Mouse (Mus musculus) midbrain, postnatal 0 days (tissue): Measurements from ENCODE around the gene Tmtc2. TPM values are rescaled to one million over a fixed set of nuclear protein-coding genes. Genes with fewer than 3 reads are reported as not detected.

ENCODE experiments used
- ATAC-seq: fragments of 200-750 bp; cut with Nextera tagmentation; 2 replicates; pipeline ENCODE4 v1.8.0; 2017; ENCODE audit warnings: moderate number of reproducible peaks, mild to moderate bottlenecking, moderate TSS enrichment, moderate library complexity; ENCODE audit not compliant: low FRiP score
- DNase-seq: peaks from one replicate; pipeline ENCODE4 v3.0.0-alpha.2; 2015; ENCODE audit warnings: low spot score
- H3K27ac ChIP-seq: fragments of 300-500 bp; sonication (generic); 2 replicates; pipeline ENCODE4 v1.5.1; 2014; ENCODE audit warnings: low read depth, mild to moderate bottlenecking, low read length, mixed read lengths
- H3K27me3 ChIP-seq: fragments of 300-500 bp; sonication (generic); 2 replicates; pipeline ENCODE4 v1.6.1; 2014; ENCODE audit warnings: low read length, control low read depth, mixed read lengths; ENCODE audit not compliant: insufficient read depth
- H3K36me3 ChIP-seq: fragments of 300-500 bp; sonication (generic); 2 replicates; pipeline ENCODE4 v1.6.1; 2014; ENCODE audit warnings: low read length, control low read depth, mixed read lengths; ENCODE audit not compliant: insufficient read depth
- H3K4me1 ChIP-seq: fragments of 300-500 bp; sonication (generic); 2 replicates; pipeline ENCODE4 v1.6.1; 2014; ENCODE audit warnings: mild to moderate bottlenecking, control low read depth, antibody characterized with exemption, low read length, mixed read lengths; ENCODE audit not compliant: insufficient read depth
- H3K4me2 ChIP-seq: fragments of 300-500 bp; sonication (generic); 2 replicates; pipeline ENCODE4 v1.6.1; 2014; ENCODE audit warnings: low read depth, mild to moderate bottlenecking, low read length, mixed read lengths; ENCODE audit not compliant: poor library complexity, severe bottlenecking
- H3K4me3 ChIP-seq: fragments of 300-500 bp; sonication (generic); 2 replicates; pipeline ENCODE4 v1.5.1; 2014; ENCODE audit warnings: low read depth, mild to moderate bottlenecking, low read length, moderate library complexity
- H3K9ac ChIP-seq: fragments of 300-500 bp; sonication (generic); replicated peaks from 2 replicates; pipeline ENCODE4 v1.6.1; 2014; ENCODE audit warnings: mild to moderate bottlenecking, low read length, moderate library complexity, mixed read lengths; ENCODE audit not compliant: poor library complexity, severe bottlenecking
- H3K9me3 ChIP-seq: fragments of 300-500 bp; sonication (generic); 2 replicates; pipeline ENCODE4 v1.6.1; 2016; ENCODE audit warnings: low read length, control low read depth
- CTCF ChIP-seq: IDR thresholded peaks from 2 replicates; pipeline ENCODE4 v1.5.1; 2016; ENCODE audit warnings: antibody characterized with exemption, mild to moderate bottlenecking
- WGBS: fragments of 180-500 bp; shearing (Covaris S2); extraction: QIAGEN DNeasy Blood & Tissue Kit; methylation state at CpG from one replicate; pipeline ENCODE4 v1.1.7; 2014; 5-methylcytosine and 5-hydroxymethylcytosine counted together
- polyA plus RNA-seq: library from polyadenylated mRNA; unstranded; fragments of >200 nt; fragmentation: Nextera tagmentation; extraction: Ambion mirVana; gene quantifications from 2 replicates; pipeline ENCODE4 v1.2.1, GENCODE M21; 2015
- total RNA-seq: library from RNA; depleted of rRNA; stranded (reverse); fragments of >200 nt; gene quantifications from 2 replicates; pipeline ENCODE4 v1.2.3, GENCODE M21; 2014

Gene Tmtc2
- total and polyA plus RNA-seq, 2 experiments from 2014 or later: 5.3 to 12.9 TPM

DNA sequence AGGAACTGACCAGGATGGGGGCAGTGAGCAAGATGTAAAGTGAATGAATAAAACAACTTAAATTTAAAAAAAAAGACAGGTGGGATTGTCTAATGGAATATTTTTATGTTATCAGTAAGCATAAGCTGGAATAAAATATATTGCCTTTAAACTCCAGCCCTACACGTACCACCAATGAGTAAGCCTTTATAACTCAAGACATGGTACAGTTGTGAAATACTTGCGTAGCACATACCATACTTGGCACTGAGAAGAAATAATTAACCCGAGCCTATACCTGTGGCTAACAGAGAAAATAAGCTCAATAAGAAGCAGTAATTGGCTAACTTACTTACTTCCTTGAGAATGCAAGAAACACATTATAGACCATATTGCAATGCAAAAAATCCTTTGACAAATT, 228.3 kb downstream of the Tmtc2 start:
- Histone ChIP-seq H3K9ac (no peak overlapping the region), H3K4me1 (no peaks in the 10 kb centered on the region), H3K4me2 (no peak overlapping the region), H3K4me3 (no peak overlapping the region), H3K27me3 (no peaks in the 10 kb centered on the region), H3K27ac (no peak overlapping the region), H3K36me3 (no peaks in the 10 kb centered on the region), H3K9me3 (no peaks in the 10 kb centered on the region)
- no peak for ATAC-seq
- no peak for DNase-seq
- no peak for TF ChIP-seq CTCF
- WGBS: 95% methylated on average over 3 of the region's 3 CpGs

DNA sequence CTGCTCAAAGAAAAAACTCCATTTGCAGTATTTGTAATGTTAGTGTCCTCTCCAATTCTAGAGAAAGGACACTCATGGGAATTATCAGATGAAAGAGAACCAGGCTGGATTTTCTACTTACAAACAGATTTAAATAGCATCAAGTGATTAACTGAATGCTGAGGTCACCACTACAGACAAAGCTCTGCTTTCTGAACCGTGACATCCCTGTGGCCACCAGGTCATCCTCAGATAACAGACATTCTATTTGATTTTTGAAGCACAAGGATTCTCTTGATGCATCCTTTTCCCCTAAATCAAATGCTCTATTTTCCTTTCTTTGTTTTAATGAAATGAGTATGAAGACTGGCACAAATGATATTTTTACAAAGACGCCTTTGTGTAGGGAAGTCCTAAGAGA, 241.4 kb downstream of the Tmtc2 start:
- Histone ChIP-seq H3K9me3 (no peaks in the 10 kb centered on the region), H3K4me2 (no peak overlapping the region), H3K4me3 (no peak overlapping the region), H3K27me3 (no peaks in the 10 kb centered on the region), H3K27ac (no peak overlapping the region), H3K9ac (no peak overlapping the region), H3K36me3 (no peaks in the 10 kb centered on the region), H3K4me1 (no peaks in the 10 kb centered on the region)
- no peak for DNase-seq
- ATAC-seq: no peak
- WGBS: 55% methylated on average over 2 of the region's 2 CpGs
- TF ChIP-seq CTCF: no peak

DNA sequence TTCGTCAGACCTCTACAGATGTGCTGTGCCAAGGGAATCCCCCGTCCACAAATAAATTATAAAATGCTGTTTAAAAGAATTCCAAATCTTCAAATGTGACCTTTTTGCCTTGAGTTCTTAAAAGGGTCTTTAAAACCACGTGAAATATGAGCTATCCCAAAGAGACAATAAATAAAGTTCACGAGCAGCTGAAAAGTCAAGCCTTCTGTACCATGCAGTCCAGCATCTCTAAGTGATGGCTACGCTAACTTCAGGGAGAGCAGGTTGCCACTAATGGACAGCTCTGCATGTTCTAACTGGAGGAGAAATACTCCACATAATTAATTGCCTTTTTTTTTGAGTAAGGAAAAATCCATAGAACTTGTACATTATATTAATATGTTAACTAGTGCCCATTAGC, 243.9 kb downstream of the Tmtc2 start:
- 82% methylated on average over 5 of the region's 5 CpGs for WGBS
- Histone ChIP-seq H3K4me2 (no peak overlapping the region), H3K9ac (no peak overlapping the region), H3K27me3 (no peaks in the 10 kb centered on the region), H3K27ac (no peak overlapping the region), H3K9me3 (no peaks in the 10 kb centered on the region), H3K36me3 (no peaks in the 10 kb centered on the region), H3K4me3 (no peak overlapping the region), H3K4me1 (no peaks in the 10 kb centered on the region)
- TF ChIP-seq CTCF: no peak
- ATAC-seq (no peak), DNase-seq (no peak)

DNA sequence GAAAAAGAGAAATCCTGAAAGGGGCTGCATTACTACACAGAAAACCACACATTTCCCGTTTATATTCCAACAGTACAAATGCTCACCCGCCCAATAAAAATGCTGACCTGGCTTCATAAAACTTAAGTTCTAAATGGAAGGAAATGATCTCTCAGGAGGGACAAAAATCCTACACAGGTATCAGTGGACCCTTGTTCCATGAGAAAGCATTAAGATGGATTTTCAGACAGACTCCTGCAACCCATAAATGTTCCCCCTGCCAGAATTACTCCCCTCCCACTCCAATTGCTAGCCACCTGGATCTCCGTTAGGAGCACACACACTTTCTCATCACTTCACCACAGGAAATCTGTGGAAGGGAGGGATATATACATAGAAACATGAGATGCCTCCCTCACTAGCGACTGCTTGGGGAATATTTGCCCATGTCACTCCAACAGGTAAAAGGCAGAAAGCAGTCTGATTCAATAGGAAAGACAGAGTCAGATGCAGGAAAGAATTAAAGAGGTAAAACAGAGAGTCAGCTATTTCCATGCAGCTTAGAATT, 250.5 kb downstream of the Tmtc2 start:
- Histone ChIP-seq H3K27ac (no peak overlapping the region), H3K4me1 (no peaks in the 10 kb centered on the region), H3K4me2 (no peak overlapping the region), H3K27me3 (no peaks in the 10 kb centered on the region), H3K9me3 (no peaks in the 10 kb centered on the region), H3K9ac (no peak overlapping the region), H3K36me3 (peaks cover 5% of the 10 kb centered on the region), H3K4me3 (no peak overlapping the region)
- no peak for TF ChIP-seq CTCF
- DNase-seq (no peak), ATAC-seq (no peak)
- WGBS: 76% methylated on average over 4 of the region's 4 CpGs

DNA sequence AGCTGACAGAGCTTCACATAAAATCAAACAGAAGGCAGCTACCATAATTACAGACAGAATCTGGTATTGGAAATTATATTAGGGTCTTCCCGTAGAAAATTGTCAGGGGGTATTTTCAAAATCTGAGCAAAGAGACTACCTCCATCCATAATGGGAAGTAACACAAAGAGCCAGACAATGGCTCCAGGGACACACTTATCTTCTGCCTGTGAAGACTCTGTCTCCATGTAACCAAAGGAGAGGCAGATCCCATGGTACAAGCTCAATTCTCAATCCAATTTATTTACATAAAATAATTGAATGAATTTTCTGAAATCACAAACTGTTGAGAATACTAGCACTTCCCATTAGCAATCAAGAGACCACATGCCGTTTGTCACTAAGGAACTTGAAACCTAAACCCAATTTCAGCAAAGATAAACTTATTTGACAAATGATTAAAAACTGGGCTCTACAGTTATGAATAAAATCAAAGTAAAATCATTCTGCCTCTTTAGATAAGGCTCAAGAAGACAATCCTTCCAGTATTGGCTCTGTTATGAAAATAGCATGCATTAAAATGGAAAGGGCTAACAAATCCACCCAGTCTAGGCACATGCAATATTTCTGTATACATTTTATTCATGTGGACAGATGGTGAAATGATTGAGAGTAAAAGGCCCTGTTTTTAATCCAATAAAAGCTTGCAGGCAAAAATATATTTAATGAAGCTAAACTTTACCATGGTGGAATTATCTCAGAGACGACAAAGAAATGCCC, 254.8 kb downstream of the Tmtc2 start:
- no peak overlapping the region for H3K27ac ChIP-seq
- H3K36me3 ChIP-seq: peaks cover 5% of the 10 kb centered on the region
- no peaks in the 10 kb centered on the region for H3K9me3 ChIP-seq
- no peak for DNase-seq
- WGBS: 43% methylated on average over 3 of the region's 3 CpGs
- no peak overlapping the region for H3K4me2 ChIP-seq
- no peaks in the 10 kb centered on the region for H3K4me1 ChIP-seq
- H3K4me3 ChIP-seq: no peak overlapping the region
- no peak for TF ChIP-seq CTCF
- ATAC-seq: no peak
- no peak overlapping the region for H3K9ac ChIP-seq
- no peaks in the 10 kb centered on the region for H3K27me3 ChIP-seq

DNA sequence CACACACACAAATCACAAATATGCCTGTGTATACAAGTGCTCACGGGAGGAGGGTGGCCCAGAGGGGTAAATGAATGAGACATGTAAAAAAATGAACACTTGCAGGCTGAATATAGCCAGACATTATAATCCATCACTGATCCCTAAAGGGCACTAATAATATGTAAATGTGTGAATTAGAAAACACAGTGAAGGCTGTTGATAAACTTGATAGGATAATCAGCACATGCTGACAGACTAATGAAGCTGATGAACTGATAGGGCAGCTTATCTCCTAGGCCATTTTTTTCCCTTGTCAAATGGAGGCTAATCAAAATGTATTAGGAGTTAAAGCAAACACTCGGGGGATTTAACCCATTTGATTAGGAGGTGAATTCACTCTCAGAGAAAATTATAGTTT, 255.4 kb downstream of the Tmtc2 start:
- DNase-seq (no peak), ATAC-seq (no peak)
- Histone ChIP-seq H3K9me3 (no peaks in the 10 kb centered on the region), H3K4me3 (no peak overlapping the region), H3K27me3 (no peaks in the 10 kb centered on the region), H3K36me3 (peaks cover 5% of the 10 kb centered on the region), H3K27ac (no peak overlapping the region), H3K4me1 (no peaks in the 10 kb centered on the region), H3K9ac (no peak overlapping the region), H3K4me2 (no peak overlapping the region)
- 20% methylated on average over 2 of the region's 2 CpGs for WGBS
- TF ChIP-seq CTCF: no peak
